Mouse (Mus musculus) NIH3T3 (cell line): Measurements from ENCODE around the gene Sez6l.

Source experiments
- DNase-seq: peaks from one replicate; pipeline ENCODE4 v3.0.0-alpha.2; 2012; ENCODE audit warnings: low read depth

Sez6l gene

GRCm38 (mm10) chr5:112533312-112534075 lies 43.5 kb downstream of the Sez6l start:
- DNase-seq, result no peak

- DNase-seq, result no peak
Observed at GRCm38 (mm10) chr5:112532894-112533293, 44.1 kb downstream of the Sez6l start.

- peak; percentile 6 for DNase-seq
Observed at GRCm38 (mm10) chr5:112532210-112532609, 44.8 kb downstream of the Sez6l start.

- DNase-seq, result no peak
Observed at GRCm38 (mm10) chr5:112531111-112531510, 45.9 kb downstream of the Sez6l start.

GRCm38 (mm10) chr5:112526936-112527335 lies 50.0 kb downstream of the Sez6l start:
- no peak for DNase-seq

GRCm38 (mm10) chr5:112526435-112526834 lies 50.5 kb downstream of the Sez6l start:
- DNase-seq, result no peak

GRCm38 (mm10) chr5:112525980-112526379 lies 51.0 kb downstream of the Sez6l start:
- no peak for DNase-seq

GRCm38 (mm10) chr5:112525271-112525670 lies 51.7 kb downstream of the Sez6l start:
- no peak for DNase-seq

GRCm38 (mm10) chr5:112523796-112524195 lies 53.2 kb downstream of the Sez6l start:
- no peak for DNase-seq

- DNase-seq, result no peak
Observed at GRCm38 (mm10) chr5:112523331-112523730, 53.7 kb downstream of the Sez6l start.

GRCm38 (mm10) chr5:112521703-112522527 lies 55.1 kb downstream of the Sez6l start:
- no peak for DNase-seq

GRCm38 (mm10) chr5:112520826-112521702 lies 55.9 kb downstream of the Sez6l start:
- DNase-seq, result no peak

GRCm38 (mm10) chr5:112518773-112519172 lies 58.2 kb downstream of the Sez6l start:
- no peak for DNase-seq

GRCm38 (mm10) chr5:112517454-112517853 lies 59.5 kb downstream of the Sez6l start:
- DNase-seq, result no peak

- DNase-seq, result no peak
Observed at GRCm38 (mm10) chr5:112516527-112516926, 60.5 kb downstream of the Sez6l start.

GRCm38 (mm10) chr5:112510351-112510750 lies 66.6 kb downstream of the Sez6l start:
- DNase-seq, result no peak

- no peak for DNase-seq
Observed at GRCm38 (mm10) chr5:112509916-112510315, 67.1 kb downstream of the Sez6l start.

- no peak for DNase-seq
Observed at GRCm38 (mm10) chr5:112505595-112505994, 71.4 kb downstream of the Sez6l start.

- DNase-seq, result no peak
Observed at GRCm38 (mm10) chr5:112501384-112501783, 75.6 kb downstream of the Sez6l start.

- DNase-seq, result no peak
Observed at GRCm38 (mm10) chr5:112499918-112500682, 76.9 kb downstream of the Sez6l start.
